Comparison of ENCODE assay signal across 8 mouse cellular contexts in the genomic region with DNA sequence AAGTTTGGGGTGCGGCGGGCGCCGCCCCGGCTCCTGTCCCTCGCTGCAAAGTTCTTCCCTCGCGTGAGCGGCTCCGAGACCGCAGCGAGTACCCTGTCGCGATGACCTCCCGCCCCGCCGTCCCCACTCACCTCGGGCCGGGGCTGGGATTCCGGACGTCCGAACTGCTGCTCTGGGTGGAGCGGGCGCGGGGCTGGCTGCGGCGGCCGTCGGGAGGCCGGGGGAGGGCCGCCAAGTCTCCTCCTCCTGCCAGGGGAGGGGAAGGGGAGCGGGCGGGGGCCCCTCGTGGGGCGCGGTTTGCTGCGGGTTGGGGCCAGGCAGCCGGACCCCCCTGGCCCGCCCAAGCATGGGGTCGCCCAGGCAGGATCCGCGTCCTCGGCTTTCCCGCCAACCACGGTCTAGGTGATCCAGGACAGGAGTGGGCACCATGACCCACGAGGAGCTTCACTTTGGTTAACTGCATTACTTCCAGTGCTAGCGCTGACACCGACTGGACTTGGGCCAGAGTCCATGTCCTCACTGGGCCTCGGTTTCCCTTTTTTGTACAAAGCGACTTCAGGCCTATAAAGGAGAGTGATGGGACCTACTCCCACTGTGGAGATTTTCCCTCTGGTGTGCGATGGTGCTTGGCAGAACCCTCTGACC. TPM values are rescaled to one million over a fixed set of nuclear protein-coding genes. Genes with fewer than 3 reads are reported as not detected.
DNase-seq lines count a peak whose midpoint lies in the region.

A gene (minus strand): TSS at position 248 of the 645 bp plus-strand sequence.

- H3K27ac ChIP-seq in forebrain, embryonic 10.5 days = peak within 1 kb of the TSS; percentile 97

- H3K36me3 ChIP-seq in forebrain, embryonic 10.5 days (replicated peaks) = peaks cover 2% of the 10 kb centered on the region; the same call in 1 of the 2 replicates

- 2% methylated on average over 45 of the region's 51 CpGs for WGBS in forebrain, embryonic 10.5 days

- H3K9me3 ChIP-seq in forebrain, embryonic 10.5 days = no peaks in the 10 kb centered on the region

- intact Hi-C loops in heart, postnatal 36 days (cut with DNase I) = no loop called here
- intact Hi-C loops in left cerebral cortex, postnatal 25 days (cut with DNase I) = no loop called here

- DNase-seq in right cerebral cortex, postnatal 4 days = peak; percentile 21
- no peak for DNase-seq in right cerebral cortex, postnatal 14 days
- no peak for DNase-seq in forebrain, embryonic 10.5 days (ENCODE audit: extremely low spot score, low spot score)
- DNase-seq in heart, postnatal 36 days = peak; percentile 71 to 80
- peak; percentile 59 for DNase-seq in liver
- DNase-seq in naive thymus-derived CD4-positive, alpha-beta T cell, adult 2 months (ENCODE audit: low read depth) = peak; percentile 35
- DNase-seq in right cerebral cortex, adult 18-20 months = no peak
- no peak for DNase-seq in left cerebral cortex, postnatal 25 days (ENCODE audit: low spot score in 2 of 2)

- H3K27me3 ChIP-seq in forebrain, embryonic 10.5 days (ENCODE audit: poor library complexity, severe bottlenecking) = peaks cover 60% of the 10 kb centered on the region

- H3K4me3 ChIP-seq in forebrain, embryonic 10.5 days = peak within 1 kb of the TSS; percentile 92

- peaks cover 65% of the 10 kb centered on the region for H3K4me1 ChIP-seq in forebrain, embryonic 10.5 days

RNA-seq across cellular contexts. Expression of the gene that starts here (rescaled TPM):
- polyA plus RNA-seq in forebrain, embryonic 10.5 days (2016; fragmentation: Nextera tagmentation; extraction: Ambion mirVana) = 11.9 and 13.5 TPM in 2 replicates
- total RNA-seq in heart, postnatal 36 days (2021) = 1 to 10 TPM; 6.8 to 6.9 TPM
- total RNA-seq in left cerebral cortex, postnatal 25 days (2021) = 1 to 10 TPM; 1.5 to 1.7 TPM

Comparison
In these comparisons a context has a peak if more than half of its experiments do, and no peak if none do; other contexts are left out.
1. DNase-seq: peak in right cerebral cortex, postnatal 4 days (single experiment), heart, postnatal 36 days (2 of 2), liver (single experiment) and naive thymus-derived CD4-positive, alpha-beta T cell, adult 2 months (single experiment); none in right cerebral cortex, postnatal 14 days (single experiment), forebrain, embryonic 10.5 days (single experiment), right cerebral cortex, adult 18-20 months (single experiment) and left cerebral cortex, postnatal 25 days (0 of 2).